Mouse (Mus musculus) induced T-regulatory cell, adult 2 months (primary cell): Measurements from ENCODE around the gene Gm49388.

ENCODE experiments used
- DNase-seq: peaks from one replicate; pipeline ENCODE4 v3.0.0-alpha.2; 2012; ENCODE audit warnings: low read depth

The Gm49388 gene

GRCm38 (mm10) chr7:127802313-127802712 is 16.9 kb downstream of the Gm49388 start:
- no peak for DNase-seq

GRCm38 (mm10) chr7:127808821-127809220 is 23.4 kb downstream of the Gm49388 start:
- DNase-seq: no peak

GRCm38 (mm10) chr7:127809846-127810245 is 24.4 kb downstream of the Gm49388 start:
- DNase-seq: no peak

GRCm38 (mm10) chr7:127810650-127811049 is 25.2 kb downstream of the Gm49388 start:
- DNase-seq: no peak

GRCm38 (mm10) chr7:127811240-127811639 is 25.8 kb downstream of the Gm49388 start:
- DNase-seq: no peak

GRCm38 (mm10) chr7:127812292-127812691 is 26.9 kb downstream of the Gm49388 start:
- DNase-seq: no peak

GRCm38 (mm10) chr7:127813821-127814220 is 28.4 kb downstream of the Gm49388 start:
- DNase-seq: no peak

- DNase-seq: no peak
These were observed 29.0 kb downstream of the Gm49388 start for GRCm38 (mm10) chr7:127814241-127814921.

GRCm38 (mm10) chr7:127815116-127815665 is 29.8 kb downstream of the Gm49388 start:
- DNase-seq: no peak

GRCm38 (mm10) chr7:127815954-127816821 is 30.8 kb downstream of the Gm49388 start:
- DNase-seq: peak; percentile 34

- no peak for DNase-seq
These were observed 31.6 kb downstream of the Gm49388 start for GRCm38 (mm10) chr7:127817053-127817452.

GRCm38 (mm10) chr7:127817776-127818175 is 32.4 kb downstream of the Gm49388 start:
- no peak for DNase-seq

- DNase-seq: no peak
These were observed 35.6 kb downstream of the Gm49388 start for GRCm38 (mm10) chr7:127820836-127821509.

GRCm38 (mm10) chr7:127822494-127822893 is 37.1 kb downstream of the Gm49388 start:
- no peak for DNase-seq

GRCm38 (mm10) chr7:127823236-127824171 is 38.1 kb downstream of the Gm49388 start:
- DNase-seq: no peak

GRCm38 (mm10) chr7:127824176-127824871 is 38.9 kb downstream of the Gm49388 start, which contains the start of the genes Stx4a and Stx1b:
Stx4a (plus strand) TSS chr7:127824294.
Stx1b (minus strand) TSS chr7:127824549.
- no peak for DNase-seq

- DNase-seq: no peak
These were observed 50.1 kb downstream of the Gm49388 start for GRCm38 (mm10) chr7:127835550-127835949.

GRCm38 (mm10) chr7:127837473-127837872 is 52.1 kb downstream of the Gm49388 start:
- DNase-seq: no peak

- DNase-seq: peak; percentile 25
These were observed 52.5 kb downstream of the Gm49388 start for GRCm38 (mm10) chr7:127837878-127838277.

GRCm38 (mm10) chr7:127840031-127840430 is 54.6 kb downstream of the Gm49388 start:
- DNase-seq: peak; percentile 22
